Mouse (Mus musculus) T-cell, adult 2 months (primary cell): Measurements from ENCODE around the gene Scaf4.

Experiments
- DNase-seq: peaks from one replicate; pipeline ENCODE4 v3.0.0; 2022; ENCODE audit warnings: low spot score

Scaf4 gene

DNA sequence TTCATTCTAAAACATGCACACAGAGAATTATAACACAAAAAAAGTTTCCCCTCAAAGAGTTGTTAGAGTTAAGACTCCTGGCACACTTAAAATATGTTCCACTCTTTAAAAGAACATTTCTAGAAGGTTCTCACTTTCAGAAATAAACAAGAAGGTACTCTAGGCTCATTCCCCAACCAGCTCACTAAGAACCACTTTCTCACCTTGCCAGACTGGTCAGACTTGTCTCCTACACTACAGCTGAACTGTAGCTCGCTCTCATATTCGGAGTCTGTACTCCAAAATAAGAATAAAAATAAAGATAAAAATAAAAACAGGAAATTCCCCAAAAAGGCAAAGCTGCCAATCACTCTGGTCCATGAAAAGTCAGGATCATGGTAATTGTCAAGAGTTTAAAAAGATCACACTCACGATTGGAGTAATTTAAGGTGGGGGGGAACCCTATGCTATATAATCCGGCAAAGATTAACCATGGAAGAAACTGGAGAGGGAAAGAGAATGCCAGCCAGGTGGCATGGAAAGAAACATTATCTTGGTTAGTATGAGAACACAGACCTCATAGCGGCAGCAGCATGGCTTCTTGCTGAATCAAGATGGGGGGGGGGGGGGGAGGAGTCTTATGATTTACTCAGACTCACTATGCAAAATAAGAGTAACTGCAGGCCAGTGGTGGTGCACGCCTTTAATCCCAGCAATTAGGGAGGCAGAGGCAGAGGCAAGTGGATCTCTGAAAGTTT, 80.9 kb downstream of the Scaf4 start:
- DNase-seq = no peak

DNA sequence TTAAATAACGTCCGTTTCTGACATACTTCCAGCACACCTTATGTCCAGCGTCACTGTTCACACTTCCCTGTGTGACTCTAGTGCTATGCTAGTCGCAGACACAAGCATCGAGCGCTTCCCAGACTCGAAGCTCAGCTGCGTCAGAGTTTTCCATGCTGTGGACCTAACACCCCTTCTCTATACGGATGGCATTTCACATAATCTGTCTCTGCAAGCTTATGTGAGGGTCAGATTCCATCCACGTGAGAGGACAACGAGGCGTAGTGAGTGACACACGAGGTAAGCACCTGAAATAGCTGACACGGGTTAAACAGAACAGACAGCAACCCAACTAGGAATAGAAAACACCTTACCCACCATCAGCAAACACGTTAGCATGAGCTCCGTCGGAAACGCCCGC, 82.2 kb downstream of the Scaf4 start:
- DNase-seq = no peak

DNA sequence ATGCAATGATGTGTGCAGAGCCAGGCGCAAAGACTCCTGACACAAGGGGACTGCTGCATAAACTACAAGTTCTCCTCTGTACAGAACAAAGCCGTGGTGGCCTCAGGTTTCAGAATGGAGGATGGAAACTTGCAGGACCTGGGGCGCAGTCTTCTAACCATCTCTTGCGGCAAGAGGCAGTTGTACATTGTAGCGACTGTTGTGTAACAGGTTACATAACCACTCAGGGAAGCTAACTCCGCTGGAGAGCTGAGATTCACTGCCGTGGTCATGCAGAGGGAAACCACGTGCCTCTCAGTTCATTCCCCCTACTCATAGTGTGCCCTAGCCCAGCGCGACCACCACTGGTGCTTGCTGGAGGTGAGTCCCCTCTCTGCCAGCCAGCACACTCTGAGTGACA, 85.1 kb downstream of the Scaf4 start:
- no peak for DNase-seq

DNA sequence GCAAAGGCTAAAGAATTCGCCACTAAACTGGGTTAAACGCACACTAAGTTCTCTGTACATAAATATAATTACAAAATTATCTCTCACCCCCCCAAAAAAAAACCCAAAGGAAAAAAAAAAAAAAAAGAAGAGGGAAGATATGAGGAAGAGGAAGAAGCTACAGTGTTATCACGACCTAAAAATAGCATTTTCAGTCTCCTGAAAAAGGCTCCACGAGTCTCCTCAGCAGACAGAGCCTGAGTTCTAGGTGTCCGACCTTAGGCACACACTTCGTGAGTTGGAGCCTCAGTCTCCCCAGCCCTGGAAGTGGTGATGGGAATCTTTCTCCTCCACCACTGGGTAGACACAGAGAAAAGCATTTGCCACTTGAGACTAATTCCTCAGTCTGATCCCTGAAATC, 85.7 kb downstream of the Scaf4 start:
- DNase-seq = no peak

DNA sequence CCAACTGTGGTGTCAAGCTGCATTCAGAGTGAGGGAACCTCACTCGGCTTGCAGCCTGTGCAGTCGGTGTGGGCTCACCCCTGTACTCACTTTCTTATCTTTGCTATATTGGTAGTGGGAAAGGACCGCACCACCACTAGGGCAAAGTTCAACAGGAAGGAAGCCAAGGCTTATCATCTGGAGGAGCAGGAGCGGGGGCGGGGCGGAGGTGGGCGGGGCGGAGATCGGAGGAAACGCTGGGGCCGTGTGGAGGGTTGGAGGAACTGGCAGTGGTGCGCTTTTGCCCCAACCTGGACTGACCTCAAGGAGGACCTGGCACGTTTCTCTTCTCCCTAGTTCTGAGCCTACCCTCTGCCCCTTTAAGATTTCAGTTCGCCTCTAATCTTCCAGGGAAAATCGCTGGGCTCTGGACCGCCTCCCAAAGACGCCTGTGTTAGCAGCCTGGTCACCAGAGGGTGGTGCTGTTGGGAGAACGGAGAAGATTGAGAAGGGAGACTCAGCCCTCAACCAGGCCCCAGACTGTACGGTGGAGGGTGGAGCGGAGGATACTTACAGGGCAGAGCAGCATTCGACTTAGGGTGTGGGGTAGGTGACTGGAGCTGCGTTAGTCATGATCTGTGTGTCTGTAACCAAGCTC, 86.8 kb downstream of the Scaf4 start:
- DNase-seq = peak; percentile 71

DNA sequence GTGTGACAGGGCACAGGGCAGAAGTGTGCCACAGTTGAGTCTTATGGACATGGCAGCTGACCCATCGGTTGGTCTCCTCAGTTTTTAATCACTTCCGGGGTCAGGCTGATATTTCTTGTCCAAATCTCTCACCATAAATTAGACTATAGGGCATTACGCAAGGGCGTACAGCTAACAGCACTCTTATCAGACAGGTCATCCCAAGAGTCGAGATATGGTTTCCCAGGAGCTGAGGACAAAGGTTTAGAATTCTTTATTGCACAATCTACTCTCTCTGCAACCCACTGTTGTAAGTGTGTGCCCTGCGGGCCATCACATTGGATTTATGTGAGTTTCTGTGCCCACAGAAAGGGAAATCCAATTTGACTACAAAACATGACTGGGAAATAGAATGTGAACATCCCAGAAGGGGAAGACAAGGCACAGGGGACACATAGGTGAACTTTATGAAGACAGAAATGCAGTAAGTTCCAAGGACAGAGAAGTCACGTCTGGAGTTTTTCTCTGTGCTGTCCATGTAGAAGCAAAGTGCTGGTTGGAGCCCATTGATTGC, 87.5 kb downstream of the Scaf4 start:
- DNase-seq = no peak

DNA sequence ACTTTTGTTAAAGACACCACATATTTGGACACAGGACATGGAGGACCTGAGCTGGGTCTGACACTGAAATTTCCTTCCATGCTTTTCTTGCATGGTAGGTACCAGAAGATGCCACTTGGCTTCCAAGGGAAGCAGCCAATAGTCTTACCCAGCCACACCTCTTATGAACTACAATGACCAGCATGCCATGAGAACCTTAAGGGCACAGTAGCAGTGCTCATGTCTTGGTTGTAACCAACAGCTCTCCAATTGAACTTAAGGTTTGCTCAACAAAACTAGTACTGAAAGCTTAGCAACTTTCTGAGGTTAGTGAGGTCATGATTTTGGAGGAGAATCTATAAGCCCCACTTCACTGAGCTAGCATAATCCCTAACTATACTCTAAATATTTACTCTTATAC, 90.6 kb downstream of the Scaf4 start:
- DNase-seq = no peak

DNA sequence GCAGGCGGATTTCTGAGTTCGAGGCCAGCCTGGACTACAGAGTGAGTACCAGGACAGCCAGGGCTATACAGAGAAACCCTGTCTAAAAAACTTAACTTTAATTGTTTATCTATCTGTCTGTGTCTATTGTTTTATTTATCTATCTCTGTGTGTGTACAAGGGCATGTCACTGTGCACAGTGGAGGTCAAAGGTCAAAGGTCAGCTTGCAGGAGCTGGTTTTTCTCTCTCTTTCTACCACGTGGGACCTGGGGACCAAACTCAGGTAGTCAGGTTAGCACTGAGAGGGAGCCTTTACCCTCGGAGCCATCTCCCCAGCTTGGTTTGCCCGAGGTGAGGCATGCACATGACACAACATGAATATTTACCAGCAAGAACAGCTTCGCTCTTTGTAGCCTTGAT, 93.0 kb downstream of the Scaf4 start:
- DNase-seq = no peak

DNA sequence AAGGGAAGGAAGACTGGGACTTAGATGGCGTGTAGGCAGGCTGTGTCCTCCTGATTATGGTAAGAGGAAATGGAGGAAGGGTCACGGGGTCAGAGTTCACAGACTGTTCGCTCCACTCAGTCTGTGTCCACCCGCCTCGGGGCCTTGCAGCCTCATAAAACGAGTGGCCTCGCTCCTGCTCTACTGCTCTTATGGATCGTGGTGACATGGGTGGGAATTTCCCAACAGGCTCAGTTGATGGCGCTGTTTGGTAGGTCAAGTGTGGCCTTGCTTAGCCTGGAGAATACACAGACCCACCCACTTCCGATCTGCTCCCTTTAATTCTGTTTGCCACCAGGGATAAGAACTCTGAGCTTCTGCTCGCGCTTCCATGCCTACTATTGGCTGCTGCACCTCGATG, 96.8 kb downstream of the Scaf4 start:
- no peak for DNase-seq

DNA sequence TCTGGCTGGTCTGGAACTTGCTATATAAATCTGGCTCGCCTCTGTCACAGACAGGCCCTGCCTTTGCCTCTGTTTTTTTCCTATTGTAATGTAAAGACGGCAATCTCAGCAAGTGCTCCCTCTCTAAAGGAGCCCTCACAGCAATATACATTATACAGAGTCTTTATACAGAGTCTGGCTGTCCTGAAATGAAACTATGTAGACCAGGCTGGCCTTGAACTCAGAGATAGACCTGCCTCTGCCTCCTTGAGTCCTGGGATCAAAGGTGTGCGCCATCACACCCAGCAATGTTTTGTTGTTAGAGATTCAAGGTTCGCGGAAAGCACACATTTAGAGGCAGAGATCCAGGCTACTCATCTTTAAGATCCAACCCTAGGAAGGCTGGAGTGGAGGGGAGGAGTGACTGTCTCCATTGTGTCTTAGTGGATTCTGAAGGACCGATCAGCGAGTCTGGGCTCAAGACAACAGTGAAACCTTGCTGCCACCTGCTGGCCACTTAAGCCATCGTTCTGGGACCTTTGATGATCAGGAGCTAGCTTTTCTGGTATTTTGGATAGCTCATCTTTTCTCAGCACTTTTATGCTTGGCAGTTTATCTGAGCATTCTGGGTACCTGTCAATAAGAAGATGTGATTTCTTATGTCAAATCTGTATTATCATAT, 98.2 kb downstream of the Scaf4 start:
- peak; percentile 62 for DNase-seq

DNA sequence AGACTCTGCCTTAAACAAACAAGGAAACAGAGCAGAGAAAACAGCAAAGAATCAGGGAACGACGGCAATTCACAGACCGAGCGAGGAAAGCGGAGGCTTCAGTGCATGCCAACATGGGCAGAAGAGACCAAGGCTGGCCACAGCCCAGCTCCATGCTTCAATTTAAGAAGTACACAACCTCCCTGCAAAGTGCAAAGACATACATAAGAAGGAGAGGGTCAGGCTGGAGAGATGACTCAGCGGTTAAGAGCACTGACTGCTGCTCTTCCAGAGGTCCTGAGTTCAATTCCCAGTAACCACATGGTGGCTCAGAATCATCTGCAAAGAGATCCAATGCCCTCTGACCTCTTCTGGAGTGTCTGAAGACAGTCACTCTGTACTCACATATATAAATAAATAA, 100.2 kb downstream of the Scaf4 start:
- DNase-seq = no peak

DNA sequence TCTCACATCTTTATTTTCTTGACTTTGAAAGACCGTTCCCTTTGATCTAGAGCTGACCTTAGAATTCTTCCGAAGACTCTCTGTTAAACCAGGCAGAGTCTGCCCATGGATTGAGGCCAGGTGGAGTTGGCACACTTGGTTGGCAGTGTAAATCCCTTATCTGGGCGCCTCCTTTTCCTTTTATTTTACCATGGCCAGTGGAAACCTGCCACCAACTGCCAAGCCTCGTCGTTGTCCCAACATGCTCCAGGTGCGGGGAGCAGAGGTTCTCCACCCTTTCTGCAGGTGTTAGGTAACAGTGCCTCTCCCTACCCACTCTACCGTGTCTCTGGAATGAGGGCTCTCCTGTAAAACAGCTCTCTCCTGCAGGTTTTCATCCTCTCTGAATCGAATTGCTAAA, 102.6 kb downstream of the Scaf4 start:
- no peak for DNase-seq

DNA sequence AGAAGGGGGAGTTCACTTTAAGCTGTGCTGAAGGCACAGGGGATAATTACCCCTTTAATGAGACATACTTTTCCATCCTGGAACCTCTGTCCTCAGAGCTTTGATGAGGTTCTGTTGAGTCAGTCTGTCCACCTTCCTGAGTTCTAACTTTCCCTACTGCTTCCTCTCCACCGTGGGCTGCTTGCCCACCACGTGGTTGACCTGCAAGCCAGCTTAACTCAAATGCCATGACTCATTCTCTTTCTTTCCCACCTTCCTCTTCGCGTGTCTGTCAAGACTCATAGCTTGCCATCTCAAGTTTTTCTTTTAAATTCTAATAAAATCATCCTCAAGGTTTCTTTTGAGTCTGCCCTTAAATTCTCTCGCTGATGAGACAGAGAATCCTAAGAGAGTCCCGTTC, 103.3 kb downstream of the Scaf4 start:
- DNase-seq = no peak

DNA sequence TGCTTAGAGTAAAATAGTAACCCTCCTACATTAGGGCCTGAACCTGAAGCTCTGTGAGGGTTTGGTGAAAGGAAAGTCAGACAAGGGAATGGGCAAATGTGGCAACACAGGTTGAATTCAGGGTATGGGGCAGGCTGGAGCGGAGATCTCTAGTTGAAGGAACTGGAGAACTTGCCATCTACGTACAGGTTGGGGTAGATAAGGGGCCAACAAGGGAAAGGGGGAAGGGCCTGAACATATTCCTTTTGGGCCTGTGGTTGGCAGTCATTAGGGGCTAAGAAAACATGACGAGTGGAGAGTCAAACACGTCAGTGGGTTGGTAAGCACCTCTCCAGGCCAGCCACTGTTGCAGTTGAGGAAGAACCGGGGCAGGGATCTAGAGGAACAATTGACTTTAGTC, 104.4 kb downstream of the Scaf4 start:
- no peak for DNase-seq

DNA sequence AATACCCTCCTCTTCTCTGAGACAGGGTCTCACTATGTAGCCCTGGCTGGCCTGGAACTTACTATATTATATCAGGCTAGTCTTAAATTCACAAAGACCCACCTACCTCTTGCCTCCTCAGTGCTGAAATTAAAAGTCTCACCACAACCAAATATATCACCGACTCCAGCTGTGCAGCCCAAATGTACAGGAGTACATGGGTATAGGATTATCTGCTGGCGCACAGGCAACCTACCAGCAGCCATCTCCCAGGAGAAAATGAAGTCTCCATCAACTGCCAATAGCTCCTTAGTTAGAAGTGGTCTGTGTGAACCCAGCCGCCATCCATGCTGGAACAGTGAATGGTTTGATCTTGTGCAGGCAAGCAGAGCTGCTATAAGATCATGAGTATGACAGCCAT, 105.9 kb downstream of the Scaf4 start:
- no peak for DNase-seq

DNA sequence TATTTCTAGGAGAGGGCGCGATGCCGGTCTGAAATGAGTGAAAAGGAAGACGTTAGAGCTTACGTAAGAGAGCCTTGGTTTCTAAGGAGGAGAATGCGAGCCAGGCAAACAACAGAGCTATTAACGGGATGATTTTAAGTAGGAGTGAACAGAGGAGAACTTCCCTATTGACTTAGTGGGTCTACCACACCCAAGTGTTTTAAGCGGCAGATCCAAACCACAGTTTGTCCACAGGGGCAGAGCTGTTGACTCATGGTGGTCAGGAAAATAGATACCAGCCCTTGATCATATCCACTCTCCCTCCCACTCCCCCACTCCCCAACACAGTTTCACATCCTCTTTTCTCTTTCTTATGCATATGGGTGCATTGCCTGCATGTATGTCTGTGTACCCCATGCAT, 106.9 kb downstream of the Scaf4 start:
- no peak for DNase-seq

DNA sequence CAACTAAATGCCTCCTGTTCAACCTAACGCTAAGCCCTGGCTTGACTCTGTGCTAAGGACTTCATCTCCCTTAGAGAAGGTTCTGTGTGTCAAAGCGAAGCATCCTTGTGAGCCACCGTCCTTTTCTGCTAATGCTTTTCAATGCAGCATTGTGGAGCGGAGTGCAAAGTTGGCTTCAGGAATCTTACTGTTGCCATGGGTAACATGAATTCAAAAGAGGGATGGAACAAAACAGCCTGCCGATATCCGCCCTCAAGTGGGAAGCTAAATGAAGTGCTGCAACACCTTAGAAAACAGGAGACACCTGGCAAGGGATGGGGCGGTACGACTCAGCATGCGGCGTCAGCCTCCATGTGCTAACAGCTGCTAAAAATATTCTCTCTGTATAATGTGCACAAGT, 107.8 kb downstream of the Scaf4 start:
- DNase-seq = no peak
